Mouse (Mus musculus): ENCODE measurements at regions not wholly inside any gene's neighbourhood (a gene's known extent, or its start where the extent isn't known, plus 50 kb on each side); places are given as distances from the start of the nearest gene placed in this dataset.
A peak's percentile ranks its signal among the peaks of the same experiment; 100 is the strongest.

DNA sequence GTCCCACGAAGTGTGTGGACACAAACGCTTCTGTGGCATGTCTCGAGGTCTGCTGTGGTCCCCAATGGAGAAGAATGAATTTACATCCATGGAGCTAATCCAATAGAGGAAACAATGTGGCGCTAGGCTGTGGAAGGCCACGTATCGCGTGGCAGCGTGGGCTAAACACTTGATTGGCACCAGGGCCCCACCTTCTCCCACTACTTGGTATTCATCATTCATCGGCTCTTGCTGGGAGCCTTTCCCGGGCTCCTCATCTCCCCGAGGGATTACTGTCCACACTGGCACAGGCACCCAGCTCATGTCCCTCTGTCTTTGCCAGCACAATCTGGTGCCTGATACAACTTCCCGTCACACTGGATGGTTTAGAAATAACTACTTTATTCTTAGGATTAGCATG lies 159.6 kb downstream of the Bcl2l11 start:
- Histone ChIP-seq H3K4me1 (ENCODE audit: control insufficient read depth in 2 of 2, insufficient read depth in 2 of 2, low read length in 2 of 2, poor library complexity in 1 of 2) (peaks cover 0 to 10% of the 10 kb centered on the region in 2 experiments; a peak in 1 of 4 replicates), H3K9ac (ENCODE audit: insufficient read depth, low read depth, low read length, poor library complexity, severe bottlenecking) (no peak overlapping the region), H3K36me3 (ENCODE audit: control insufficient read depth, insufficient read depth, low read length, poor library complexity, severe bottlenecking) (no peaks in the 10 kb centered on the region), H3K4me3 (ENCODE audit: insufficient read depth in 1 of 2, low read depth in 1 of 2, low read length in 2 of 2, poor library complexity in 1 of 2, severe bottlenecking in 1 of 2) (no peak overlapping the region), H3K9me3 (ENCODE audit: control insufficient read depth, insufficient read depth, low read depth, low read length) (no peaks in the 10 kb centered on the region), H3K27ac (ENCODE audit: insufficient read depth, low read depth, low read length, poor library complexity, severe bottlenecking) (no peak overlapping the region)
- no peak for DNase-seq (ENCODE audit: low read depth, low spot score)
- no peak for TF ChIP-seq ZC3H11A (IDR thresholded peaks at IDR 0.05; ENCODE audit: borderline replicate concordance, low read depth, low read length)
- in situ Hi-C loops (cut with MboI; ENCODE audit: low sequenced_read_pairs in 2 of 2, unreplicated experiment in 2 of 2), result no loop called here

DNA sequence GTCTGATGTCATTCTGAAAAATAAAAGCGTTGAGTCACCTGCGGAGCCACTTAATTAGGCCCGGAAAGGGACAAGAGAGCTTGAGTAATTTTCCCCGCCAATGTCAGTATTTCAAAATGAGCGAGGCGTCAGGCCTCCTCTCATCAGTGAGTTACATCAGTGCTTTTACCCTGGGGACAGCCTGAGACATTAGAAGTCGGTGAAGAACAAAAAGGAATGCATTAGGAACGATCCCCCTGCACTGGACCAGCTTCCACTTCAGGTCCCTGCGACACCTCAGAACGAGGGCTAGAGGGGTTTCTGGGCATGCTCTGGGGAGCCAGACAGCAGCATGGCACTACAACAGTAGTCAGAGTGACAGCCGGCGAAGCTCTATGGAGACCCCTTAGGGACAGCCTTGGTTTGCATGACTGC lies 162.3 kb downstream of the Bcl2l11 start:
- no peak overlapping the region for H3K4me3 ChIP-seq (ENCODE audit: insufficient read depth in 1 of 2, low read depth in 1 of 2, low read length in 2 of 2, poor library complexity in 1 of 2, severe bottlenecking in 1 of 2)
- no peaks in the 10 kb centered on the region for H3K36me3 ChIP-seq (ENCODE audit: control insufficient read depth, insufficient read depth, low read length, poor library complexity, severe bottlenecking)
- DNase-seq (ENCODE audit: low read depth, low spot score), result no peak
- no peak overlapping the region for H3K9ac ChIP-seq (ENCODE audit: insufficient read depth, low read depth, low read length, poor library complexity, severe bottlenecking)
- in situ Hi-C loops (cut with MboI; ENCODE audit: low sequenced_read_pairs in 2 of 2, unreplicated experiment in 2 of 2), result no loop called here
- peaks cover 0 to 6% of the 10 kb centered on the region in 2 experiments; a peak in 1 of 4 replicates for H3K4me1 ChIP-seq (ENCODE audit: control insufficient read depth in 2 of 2, insufficient read depth in 2 of 2, low read length in 2 of 2, poor library complexity in 1 of 2)
- H3K27ac ChIP-seq (ENCODE audit: insufficient read depth, low read depth, low read length, poor library complexity, severe bottlenecking), result no peak overlapping the region
- no peak for TF ChIP-seq MAFK (IDR thresholded peaks at IDR 0.05; ENCODE audit: insufficient read depth, low read depth, low read length)
- TF ChIP-seq CHD2 (IDR thresholded peaks at IDR 0.05; ENCODE audit: low read depth, low read length), result no peak
- no peak for TF ChIP-seq ZC3H11A (IDR thresholded peaks at IDR 0.05; ENCODE audit: borderline replicate concordance, low read depth, low read length)
- no peak for TF ChIP-seq HCFC1 (IDR thresholded peaks at IDR 0.05; ENCODE audit: borderline replicate concordance, insufficient read depth, low read length)
- no peak for TF ChIP-seq ZNF384 (IDR thresholded peaks at IDR 0.05; ENCODE audit: low read depth, low read length)
- no peaks in the 10 kb centered on the region for H3K9me3 ChIP-seq (ENCODE audit: control insufficient read depth, insufficient read depth, low read depth, low read length)

DNA sequence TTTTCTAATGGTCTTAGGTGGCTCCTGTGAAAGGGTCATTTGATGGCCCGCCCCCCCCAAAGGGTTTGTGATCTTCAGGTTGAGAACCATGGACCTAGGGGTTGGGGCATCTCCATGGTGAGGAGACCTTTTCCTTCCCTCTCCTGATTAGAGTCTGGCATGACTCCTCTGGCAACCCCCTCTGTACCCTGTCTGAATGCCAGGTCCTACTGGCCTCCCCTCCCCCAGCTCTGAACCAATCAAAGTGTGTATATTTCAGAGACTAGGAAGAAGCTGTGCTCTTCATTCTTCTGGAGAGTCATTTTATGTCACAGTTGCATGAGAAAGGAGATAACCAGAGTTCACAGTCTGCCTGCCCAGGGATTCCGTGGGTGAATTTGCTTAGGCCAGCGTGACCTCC lies 164.8 kb downstream of the Bcl2l11 start:
- H3K4me3 ChIP-seq (ENCODE audit: insufficient read depth in 1 of 2, low read depth in 1 of 2, low read length in 2 of 2, poor library complexity in 1 of 2, severe bottlenecking in 1 of 2), result no peak overlapping the region
- no peak for DNase-seq (ENCODE audit: low read depth, low spot score)
- H3K9me3 ChIP-seq (ENCODE audit: control insufficient read depth, insufficient read depth, low read depth, low read length), result no peaks in the 10 kb centered on the region
- no peak for TF ChIP-seq ZNF384 (IDR thresholded peaks at IDR 0.05; ENCODE audit: low read depth, low read length)
- TF ChIP-seq ZC3H11A (IDR thresholded peaks at IDR 0.05; ENCODE audit: borderline replicate concordance, low read depth, low read length), result no peak
- no peak for TF ChIP-seq HCFC1 (IDR thresholded peaks at IDR 0.05; ENCODE audit: borderline replicate concordance, insufficient read depth, low read length)
- TF ChIP-seq CHD2 (IDR thresholded peaks at IDR 0.05; ENCODE audit: low read depth, low read length), result no peak
- no peak for TF ChIP-seq MAFK (IDR thresholded peaks at IDR 0.05; ENCODE audit: insufficient read depth, low read depth, low read length)
- no peak overlapping the region for H3K9ac ChIP-seq (ENCODE audit: insufficient read depth, low read depth, low read length, poor library complexity, severe bottlenecking)
- H3K27ac ChIP-seq (ENCODE audit: insufficient read depth, low read depth, low read length, poor library complexity, severe bottlenecking), result no peak overlapping the region
- H3K36me3 ChIP-seq (ENCODE audit: control insufficient read depth, insufficient read depth, low read length, poor library complexity, severe bottlenecking), result no peaks in the 10 kb centered on the region
- in situ Hi-C loops (cut with MboI; ENCODE audit: low sequenced_read_pairs in 2 of 2, unreplicated experiment in 2 of 2), result no loop called here
- peaks cover 0 to 3% of the 10 kb centered on the region in 2 experiments; a peak in 1 of 4 replicates for H3K4me1 ChIP-seq (ENCODE audit: control insufficient read depth in 2 of 2, insufficient read depth in 2 of 2, low read length in 2 of 2, poor library complexity in 1 of 2)

DNA sequence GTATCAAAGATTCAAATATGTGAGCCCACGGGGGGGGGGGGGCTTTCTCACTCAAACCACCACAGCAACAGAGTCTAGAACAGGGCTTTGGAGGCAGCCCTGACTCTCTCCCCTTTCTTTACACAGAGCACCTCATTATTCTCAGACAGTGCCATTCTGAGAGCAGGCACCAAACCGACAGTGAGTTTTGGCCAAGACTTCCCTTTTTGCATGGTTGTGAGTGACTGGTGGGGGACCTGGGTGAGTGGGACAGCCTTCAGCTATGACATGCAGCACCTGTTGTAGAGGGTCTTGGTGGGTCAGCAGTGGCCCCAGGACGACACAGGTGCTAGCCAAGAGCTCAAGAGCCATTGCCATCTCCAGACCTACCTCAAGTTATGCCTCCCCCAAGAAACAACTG lies 168.8 kb downstream of the Bcl2l11 start:
- Histone ChIP-seq H3K9ac (ENCODE audit: insufficient read depth, low read depth, low read length, poor library complexity, severe bottlenecking) (no peak overlapping the region), H3K36me3 (ENCODE audit: control insufficient read depth, insufficient read depth, low read length, poor library complexity, severe bottlenecking) (no peaks in the 10 kb centered on the region), H3K27ac (ENCODE audit: insufficient read depth, low read depth, low read length, poor library complexity, severe bottlenecking) (no peak overlapping the region), H3K4me3 (ENCODE audit: insufficient read depth in 1 of 2, low read depth in 1 of 2, low read length in 2 of 2, poor library complexity in 1 of 2, severe bottlenecking in 1 of 2) (no peak overlapping the region), H3K4me1 (ENCODE audit: control insufficient read depth in 2 of 2, insufficient read depth in 2 of 2, low read length in 2 of 2, poor library complexity in 1 of 2) (peaks cover 0 to 7% of the 10 kb centered on the region in 2 experiments; a peak in 1 of 4 replicates), H3K9me3 (ENCODE audit: control insufficient read depth, insufficient read depth, low read depth, low read length) (no peaks in the 10 kb centered on the region)
- in situ Hi-C loops (cut with MboI; ENCODE audit: low sequenced_read_pairs in 2 of 2, unreplicated experiment in 2 of 2), result no loop called here
- TF ChIP-seq CHD2 (IDR thresholded peaks at IDR 0.05; ENCODE audit: low read depth, low read length) (no peak), MAFK (IDR thresholded peaks at IDR 0.05; ENCODE audit: insufficient read depth, low read depth, low read length) (no peak), HCFC1 (IDR thresholded peaks at IDR 0.05; ENCODE audit: borderline replicate concordance, insufficient read depth, low read length) (no peak), ZNF384 (IDR thresholded peaks at IDR 0.05; ENCODE audit: low read depth, low read length) (no peak), ZC3H11A (IDR thresholded peaks at IDR 0.05; ENCODE audit: borderline replicate concordance, low read depth, low read length) (no peak)
- no peak for DNase-seq (ENCODE audit: low read depth, low spot score)

DNA sequence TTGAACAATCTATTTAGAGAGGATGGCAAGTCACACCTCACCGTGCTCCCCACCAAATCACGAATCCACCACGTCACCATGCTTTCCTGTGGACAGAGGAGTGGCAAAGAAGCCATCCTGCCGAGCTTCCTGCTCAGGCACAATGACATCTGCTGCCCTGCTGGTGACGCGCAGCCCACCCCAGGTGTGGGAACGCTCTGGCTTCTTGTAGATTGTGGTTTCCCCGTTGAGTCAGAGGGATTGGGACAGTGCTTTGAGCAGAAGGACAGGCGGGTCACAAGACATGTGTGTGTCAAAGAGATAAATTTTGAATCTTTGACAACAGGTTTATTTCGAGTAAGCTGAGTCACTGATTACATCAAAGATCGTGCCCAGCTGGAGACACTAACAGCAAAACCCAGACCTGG lies 169.2 kb downstream of the Bcl2l11 start:
- no peak overlapping the region for H3K9ac ChIP-seq (ENCODE audit: insufficient read depth, low read depth, low read length, poor library complexity, severe bottlenecking)
- no peak overlapping the region for H3K4me3 ChIP-seq (ENCODE audit: insufficient read depth in 1 of 2, low read depth in 1 of 2, low read length in 2 of 2, poor library complexity in 1 of 2, severe bottlenecking in 1 of 2)
- peak overlapping the region; percentile 50; the same call in 1 of the 2 replicates for H3K27ac ChIP-seq (ENCODE audit: insufficient read depth, low read depth, low read length, poor library complexity, severe bottlenecking)
- in situ Hi-C loops (cut with MboI; ENCODE audit: low sequenced_read_pairs in 2 of 2, unreplicated experiment in 2 of 2), result no loop called here
- DNase-seq (ENCODE audit: low read depth, low spot score), result no peak
- peaks cover 0 to 7% of the 10 kb centered on the region in 2 experiments; a peak in 1 of 4 replicates for H3K4me1 ChIP-seq (ENCODE audit: control insufficient read depth in 2 of 2, insufficient read depth in 2 of 2, low read length in 2 of 2, poor library complexity in 1 of 2)
- H3K36me3 ChIP-seq (ENCODE audit: control insufficient read depth, insufficient read depth, low read length, poor library complexity, severe bottlenecking), result no peaks in the 10 kb centered on the region
- TF ChIP-seq MAFK (IDR thresholded peaks at IDR 0.05; ENCODE audit: insufficient read depth, low read depth, low read length) (no peak), ZC3H11A (IDR thresholded peaks at IDR 0.05; ENCODE audit: borderline replicate concordance, low read depth, low read length) (no peak), HCFC1 (IDR thresholded peaks at IDR 0.05; ENCODE audit: borderline replicate concordance, insufficient read depth, low read length) (no peak), ZNF384 (IDR thresholded peaks at IDR 0.05; ENCODE audit: low read depth, low read length) (no peak), CHD2 (IDR thresholded peaks at IDR 0.05; ENCODE audit: low read depth, low read length) (no peak)
- H3K9me3 ChIP-seq (ENCODE audit: control insufficient read depth, insufficient read depth, low read depth, low read length), result no peaks in the 10 kb centered on the region
